Mouse (Mus musculus): ENCODE results near the gene Zfp212.
"Not testable (repeated sequence)": the region's sequence is repeated elsewhere in the genome, so short reads cannot be mapped to it uniquely, and the experiment has no call there.

Gene Zfp212

DNA sequence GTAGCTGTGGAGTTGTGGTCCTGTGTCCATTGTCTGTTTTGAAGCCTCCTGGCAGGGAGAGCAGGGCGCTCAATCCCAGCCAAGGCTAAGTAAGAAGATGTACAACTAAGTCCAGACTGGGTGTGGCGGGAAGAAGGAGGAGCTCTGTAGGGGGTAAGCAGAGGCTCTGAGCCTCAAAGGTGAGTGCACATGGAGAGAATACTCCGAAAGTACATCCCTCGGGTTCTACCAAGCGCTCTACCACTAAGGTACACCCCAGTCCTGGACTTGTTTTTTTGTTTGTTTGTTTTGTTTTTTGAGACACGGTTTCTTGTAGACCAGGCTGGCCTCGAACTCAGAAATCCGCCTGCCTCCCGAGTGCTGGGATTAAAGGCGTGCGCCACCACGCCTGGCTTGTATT, 22.2 kb downstream of the Zfp212 start:
- DNase-seq (ENCODE audit: extremely low read depth, low read depth), result peak; percentile 17

DNA sequence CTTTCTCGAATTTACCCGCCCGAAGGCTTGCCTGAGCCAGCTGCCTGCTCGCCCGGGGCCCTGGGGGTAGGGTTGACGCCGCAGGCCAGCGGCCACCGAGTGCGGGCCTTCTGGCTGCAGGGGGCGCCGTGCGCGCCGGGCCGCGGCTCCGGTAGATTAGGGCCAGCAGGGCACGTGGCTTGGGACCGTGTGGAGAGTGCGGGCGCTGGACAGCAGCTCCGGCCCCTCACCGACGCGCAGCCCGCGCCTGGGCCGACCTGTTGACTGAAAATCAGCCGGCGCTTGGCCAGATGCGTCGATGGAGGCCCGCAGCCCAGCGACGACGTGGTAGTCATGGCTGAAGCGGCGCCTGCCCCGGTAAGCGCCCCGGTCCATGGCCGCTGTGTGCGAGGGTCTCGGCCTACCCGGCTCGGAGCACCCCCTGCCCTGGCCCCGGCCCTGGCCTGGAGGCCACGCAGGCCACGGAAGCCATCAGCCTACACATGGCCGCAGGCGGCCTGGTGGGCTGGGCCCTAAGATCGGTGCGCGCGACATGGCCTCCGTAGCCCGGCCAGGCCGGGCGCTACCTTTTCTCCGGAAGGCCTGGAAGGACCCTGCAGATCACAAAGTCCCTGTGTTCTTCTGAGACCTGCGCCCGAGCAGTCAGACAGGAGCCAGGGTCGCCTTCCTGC, 22.9 kb downstream of the Zfp212 start:
- no peak for DNase-seq (ENCODE audit: extremely low read depth, low read depth)

DNA sequence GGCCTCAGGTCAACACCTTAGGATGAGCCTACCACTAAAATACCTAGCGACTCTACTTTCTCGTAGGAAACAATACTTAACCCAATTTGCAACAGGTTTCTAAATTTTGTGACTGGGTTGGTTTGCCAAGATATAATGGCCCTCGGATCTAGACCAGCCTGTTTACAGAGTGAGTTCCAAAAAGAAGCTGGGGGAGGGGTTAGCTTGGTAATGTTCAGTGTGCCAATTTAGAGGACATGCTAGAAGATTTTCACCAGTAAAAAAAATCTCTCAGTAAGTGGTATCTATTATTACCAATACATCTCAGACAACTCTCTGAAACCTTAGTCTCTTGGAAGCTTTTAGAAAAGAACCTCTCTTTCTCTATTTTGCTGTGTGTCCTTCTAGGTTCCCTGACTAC, 23.4 kb downstream of the Zfp212 start:
- no peak for DNase-seq (ENCODE audit: extremely low read depth, low read depth)

DNA sequence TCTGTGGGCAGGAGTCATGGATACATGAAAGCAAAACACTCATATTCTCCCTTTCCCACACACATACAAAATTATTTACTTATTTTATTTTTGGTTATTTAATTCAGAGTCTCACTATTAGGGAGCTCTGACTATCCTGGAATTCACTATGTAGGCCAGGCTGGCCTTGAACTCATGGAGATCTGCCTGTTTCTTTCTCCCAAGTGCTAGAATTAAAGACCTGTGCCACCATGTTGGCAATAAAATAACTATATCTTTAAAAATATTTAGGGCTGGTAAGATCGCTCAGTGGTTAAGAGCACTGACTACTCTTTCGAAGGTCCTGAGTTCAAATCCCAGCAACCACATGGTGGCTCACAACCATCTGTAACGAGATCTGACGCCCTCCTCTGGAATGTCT, 27.1 kb downstream of the Zfp212 start:
- DNase-seq (ENCODE audit: extremely low read depth, low read depth), result no peak

DNA sequence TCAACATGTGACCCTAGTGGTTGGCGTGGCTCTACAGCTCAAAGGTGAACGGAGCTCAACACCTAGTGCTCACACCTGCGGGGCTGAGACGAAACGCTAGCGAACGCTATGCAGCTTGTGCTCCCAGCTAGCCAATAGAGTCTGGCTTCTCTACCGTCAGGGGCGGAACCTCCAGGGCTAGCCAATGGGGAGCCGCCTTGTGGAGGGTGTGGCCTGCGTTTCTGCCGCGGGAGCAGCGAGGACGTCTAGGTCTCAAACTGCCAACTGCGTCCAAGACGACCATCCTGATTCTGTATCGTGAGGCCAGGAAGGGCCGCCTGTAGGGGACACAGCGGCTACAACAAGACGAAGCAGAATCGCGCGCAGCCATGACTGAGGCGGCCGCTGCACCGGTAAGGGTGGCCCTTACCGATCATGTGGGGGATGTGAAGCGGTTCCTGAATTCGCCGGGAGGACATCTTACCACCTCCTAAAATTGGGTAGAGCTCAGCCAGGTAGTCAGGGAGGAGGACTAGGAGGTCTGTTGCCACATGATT, 33.0 kb downstream of the Zfp212 start, which contains the start of gene Zfp956:
Gene Zfp956, plus strand, starts transcription at position 200 of the 536 bp plus-strand sequence.
- peak; percentile 84 for DNase-seq (ENCODE audit: extremely low read depth, low read depth)

DNA sequence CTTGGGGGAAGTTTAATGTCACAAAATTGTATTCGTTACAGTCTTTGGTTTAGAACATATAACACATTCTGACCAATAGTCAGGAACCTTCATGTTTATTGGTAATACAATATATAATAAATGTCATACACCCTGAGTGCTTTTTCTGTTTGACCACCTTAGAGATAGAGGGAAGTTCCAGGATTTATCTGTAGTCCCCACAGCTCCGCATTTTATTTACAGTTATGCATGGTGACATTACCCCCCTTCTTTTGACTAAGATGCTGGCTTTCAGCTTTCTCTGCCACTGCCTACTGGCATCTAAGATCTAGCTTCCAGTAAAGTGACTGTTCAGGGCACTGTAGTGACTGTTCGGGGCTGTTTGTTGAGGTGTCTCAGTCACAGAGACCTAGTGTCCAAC, 34.1 kb downstream of the Zfp212 start:
- no peak for DNase-seq (ENCODE audit: extremely low read depth, low read depth)

DNA sequence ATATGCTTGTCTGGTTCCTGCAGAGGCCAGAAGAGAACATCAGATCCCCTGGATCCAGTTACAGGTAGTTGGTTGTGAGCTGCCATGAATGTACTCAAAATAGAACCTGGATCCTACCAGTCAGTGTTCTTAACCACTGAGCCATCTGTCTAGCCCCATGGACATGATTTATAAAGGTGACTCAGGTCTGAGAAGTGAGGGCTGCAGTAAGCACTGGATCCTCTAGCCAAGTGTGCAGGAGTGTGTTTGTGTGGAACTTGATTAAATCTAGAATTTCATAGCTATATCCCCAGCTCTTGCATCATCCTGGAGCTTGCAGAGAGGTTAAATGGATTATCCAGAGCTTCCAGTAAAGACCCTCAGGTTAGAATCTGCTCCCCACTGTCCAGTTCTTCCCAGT, 37.5 kb downstream of the Zfp212 start:
- no peak for DNase-seq (ENCODE audit: extremely low read depth, low read depth)

DNA sequence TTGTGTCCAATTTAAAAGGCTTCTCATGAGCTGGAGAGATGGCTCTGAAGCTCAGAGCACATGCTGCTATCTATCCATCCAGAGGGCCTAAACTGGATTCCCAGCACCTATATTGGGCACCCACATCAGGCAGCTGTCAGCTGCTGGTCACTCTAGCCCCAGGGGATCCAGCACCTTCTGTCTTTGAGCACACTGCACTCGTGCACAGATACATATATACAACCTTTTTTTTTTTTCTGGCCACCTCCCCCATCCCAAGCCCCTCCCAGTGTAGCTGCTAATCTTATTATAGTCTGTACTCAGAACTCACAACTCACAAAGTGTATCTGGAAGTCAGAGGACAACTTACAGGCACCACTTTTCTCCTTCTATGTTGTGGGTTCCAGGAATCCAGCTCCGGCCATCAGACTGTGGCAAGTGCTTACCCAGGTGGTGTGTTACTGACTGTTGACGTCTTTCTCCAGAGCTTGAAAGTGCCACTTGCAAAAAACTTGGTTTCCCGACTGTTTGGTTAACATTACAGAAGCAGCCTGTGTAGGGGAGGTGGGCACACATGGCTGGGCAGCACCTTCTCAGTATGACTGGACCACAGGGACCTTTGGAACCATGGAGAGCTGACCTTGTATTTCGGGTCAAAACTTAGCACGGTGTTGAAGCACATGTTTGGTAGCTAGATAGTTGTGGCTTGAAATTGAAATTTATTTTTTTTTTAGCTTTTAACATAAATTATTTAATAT, 40.6 kb downstream of the Zfp212 start:
- DNase-seq (ENCODE audit: extremely low read depth, low read depth), result no peak

DNA sequence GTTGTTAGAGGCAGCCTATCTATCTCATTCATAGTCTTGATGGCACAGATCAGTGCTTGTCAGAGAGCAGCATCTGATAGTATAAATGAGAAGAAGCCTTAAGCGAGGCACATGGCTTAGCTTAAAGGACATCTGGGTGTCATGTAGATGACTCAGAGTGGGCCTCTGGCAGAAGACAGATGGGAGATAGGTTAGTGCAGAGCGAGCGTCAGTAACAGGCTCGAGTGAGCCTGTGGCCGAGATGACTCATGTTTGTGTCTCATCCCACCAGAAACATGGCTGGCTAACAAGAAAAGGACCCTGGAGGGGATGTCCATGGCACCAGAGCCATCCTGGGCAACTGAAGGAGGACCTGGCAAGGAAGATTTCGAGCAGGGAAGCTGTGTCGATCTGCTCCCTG, 42.8 kb downstream of the Zfp212 start:
- no peak for DNase-seq (ENCODE audit: extremely low read depth, low read depth)

DNA sequence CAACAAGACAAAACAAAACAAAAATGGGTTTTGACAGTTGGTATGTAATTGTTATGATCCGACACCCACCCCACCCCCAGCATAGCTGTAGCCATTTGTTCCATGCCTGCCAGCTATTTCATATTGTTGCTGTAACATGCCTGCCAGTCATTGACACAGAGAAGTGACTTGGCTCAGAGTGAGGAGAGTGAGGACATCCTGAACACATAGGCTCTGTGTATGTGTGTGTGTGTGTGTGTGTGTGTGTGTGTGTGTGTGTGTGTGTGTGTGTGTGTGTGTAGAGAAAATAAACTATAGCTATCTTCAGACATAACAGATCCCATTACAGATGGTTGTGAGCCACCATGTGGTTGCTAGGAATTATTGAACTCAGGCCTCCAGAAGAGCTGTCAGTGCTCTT, 47.9 kb downstream of the Zfp212 start:
- not testable (repeated sequence) for DNase-seq (ENCODE audit: extremely low read depth, low read depth)

DNA sequence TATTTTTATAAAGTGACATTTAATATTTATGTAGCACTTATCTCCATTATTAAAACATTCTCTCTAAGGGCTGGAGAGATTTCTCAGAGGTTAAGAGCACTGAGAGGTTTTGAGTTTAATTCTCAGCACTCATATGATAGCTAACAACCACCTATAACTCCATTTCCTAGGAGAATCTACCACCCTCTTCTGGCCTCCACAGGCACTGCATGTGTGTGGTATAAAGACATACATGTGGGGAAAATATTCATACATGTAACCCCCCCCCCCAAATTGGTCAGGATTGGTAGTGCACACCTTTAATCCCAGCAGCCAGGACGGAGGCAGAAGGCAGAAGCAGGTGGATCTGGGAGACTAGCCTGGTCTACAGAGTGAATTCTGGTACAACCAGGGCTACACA, 54.3 kb downstream of the Zfp212 start:
- no peak for DNase-seq (ENCODE audit: extremely low read depth, low read depth)

DNA sequence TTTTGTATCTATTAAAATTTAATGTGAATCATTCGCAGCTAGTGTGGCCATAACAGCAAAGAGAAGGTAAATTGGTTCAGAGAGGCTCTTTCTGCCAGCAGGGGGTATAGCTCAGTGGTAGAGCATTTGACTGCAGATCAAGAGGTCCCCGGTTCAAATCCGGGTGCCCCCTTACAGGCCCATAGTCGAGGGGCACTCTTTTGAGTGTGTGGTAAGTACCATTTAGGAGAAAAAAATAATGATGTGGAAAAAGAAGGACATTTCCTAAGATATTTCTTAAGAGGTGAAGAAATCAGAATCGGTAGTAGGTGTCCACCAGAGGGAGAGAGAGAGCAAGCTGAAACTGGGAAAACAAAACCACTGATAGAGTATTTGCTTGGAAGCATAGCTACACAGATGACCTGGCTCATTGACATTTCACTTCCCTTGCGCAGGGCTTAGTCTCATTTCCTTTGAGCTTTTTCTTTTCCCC, 58.7 kb downstream of the Zfp212 start:
- DNase-seq (ENCODE audit: extremely low read depth, low read depth), result peak; percentile 90
